Mouse (Mus musculus): ENCODE data around the gene Olfr410. TPM values are rescaled to one million over a fixed set of nuclear protein-coding genes. Genes with fewer than 3 reads are reported as not detected.

The Olfr410 gene
- not detected in 2 replicates for polyA plus RNA-seq (2012; rRNA removed)

GRCm38 (mm10) chr11:74337931-74338330 is at the start of gene Olfr410:
Gene Olfr410 (minus strand): TSS chr11:74338031.

DNA sequence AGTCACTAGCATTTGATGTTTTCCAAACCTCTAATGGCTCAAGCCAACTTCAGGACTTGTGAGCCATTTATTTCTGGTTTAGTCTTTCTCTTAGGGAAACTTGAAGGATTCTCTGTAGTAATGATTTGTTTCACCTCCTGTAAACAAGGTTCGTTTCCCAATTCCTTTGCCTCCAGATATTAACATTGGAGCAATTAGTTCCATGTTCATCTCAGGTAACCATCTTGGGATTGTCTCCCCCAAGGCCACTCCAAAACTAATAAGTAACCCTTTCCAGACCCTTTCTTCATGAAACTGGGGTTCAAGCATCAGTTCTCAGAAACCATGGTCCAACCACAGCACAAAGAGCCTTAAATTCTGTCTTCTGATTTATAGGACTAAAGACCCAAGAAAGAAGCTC is 23.9 kb upstream of the Olfr410 start, which contains the start of gene Olfr412:
Olfr412 (plus strand) TSS at position 301 of the 400 bp plus-strand sequence.

GRCm38 (mm10) chr11:74352550-74352949 is 14.7 kb upstream of the Olfr410 start, which contains the start of gene Olfr411:
Gene Olfr411 (minus strand): TSS chr11:74352650.

DNA sequence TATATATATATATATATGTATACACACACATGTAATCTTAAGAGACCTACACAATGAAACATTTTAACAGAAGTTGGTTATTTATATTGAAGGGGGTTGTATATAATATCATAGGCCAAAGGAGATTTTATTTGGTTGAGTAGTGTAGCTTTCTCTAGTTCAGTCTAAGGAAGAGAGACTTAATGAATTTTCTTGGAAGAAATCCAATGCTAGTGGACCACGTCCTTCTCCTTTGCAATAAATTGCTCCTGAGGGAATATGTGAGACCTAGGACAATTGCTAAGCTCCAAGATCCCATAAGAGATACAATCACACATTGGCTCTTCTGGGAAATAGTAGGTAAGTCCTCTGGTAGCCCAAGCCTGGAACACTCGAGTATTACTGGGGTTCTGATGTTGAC is 54.4 kb downstream of the Olfr410 start, which contains the start of gene Olfr59:
Olfr59 (plus strand) TSS at position 301 of the 400 bp plus-strand sequence.

Other genes starting within 250 kb of the Olfr410 start
- not detected in 2 replicates for gene Olfr401, start 224.3 kb downstream of the Olfr410 start, polyA plus RNA-seq (2012; rRNA removed)
- gene Olfr402, start 184.5 kb downstream of the Olfr410 start, polyA plus RNA-seq (2012; rRNA removed), result not detected in 2 replicates
- not detected in 2 replicates for gene Olfr403, start 151.8 kb downstream of the Olfr410 start, polyA plus RNA-seq (2012; rRNA removed)
- not detected in 2 replicates for gene Olfr43, start 126.7 kb downstream of the Olfr410 start, polyA plus RNA-seq (2012; rRNA removed)
- gene Olfr406, start 78.2 kb downstream of the Olfr410 start, polyA plus RNA-seq (2012; rRNA removed), result not detected in 2 replicates
- gene Olfr59, start 54.3 kb downstream of the Olfr410 start, polyA plus RNA-seq (2012; rRNA removed), result not detected in 2 replicates
- not detected in 2 replicates for gene Olfr411, start 14.6 kb upstream of the Olfr410 start, polyA plus RNA-seq (2012; rRNA removed)
- not detected in 2 replicates for gene Olfr412, start 24.0 kb upstream of the Olfr410 start, polyA plus RNA-seq (2012; rRNA removed)